Mouse (Mus musculus): ENCODE data around the gene Spc24.
"Not testable (repeated sequence)": the region's sequence is repeated elsewhere in the genome, so short reads cannot be mapped to it uniquely, and the experiment has no call there.

The Spc24 gene

GRCm38 (mm10) chr9:21784517-21785307, 24.6 kb upstream of the Spc24 start:
- DNase-seq: no peak

DNA sequence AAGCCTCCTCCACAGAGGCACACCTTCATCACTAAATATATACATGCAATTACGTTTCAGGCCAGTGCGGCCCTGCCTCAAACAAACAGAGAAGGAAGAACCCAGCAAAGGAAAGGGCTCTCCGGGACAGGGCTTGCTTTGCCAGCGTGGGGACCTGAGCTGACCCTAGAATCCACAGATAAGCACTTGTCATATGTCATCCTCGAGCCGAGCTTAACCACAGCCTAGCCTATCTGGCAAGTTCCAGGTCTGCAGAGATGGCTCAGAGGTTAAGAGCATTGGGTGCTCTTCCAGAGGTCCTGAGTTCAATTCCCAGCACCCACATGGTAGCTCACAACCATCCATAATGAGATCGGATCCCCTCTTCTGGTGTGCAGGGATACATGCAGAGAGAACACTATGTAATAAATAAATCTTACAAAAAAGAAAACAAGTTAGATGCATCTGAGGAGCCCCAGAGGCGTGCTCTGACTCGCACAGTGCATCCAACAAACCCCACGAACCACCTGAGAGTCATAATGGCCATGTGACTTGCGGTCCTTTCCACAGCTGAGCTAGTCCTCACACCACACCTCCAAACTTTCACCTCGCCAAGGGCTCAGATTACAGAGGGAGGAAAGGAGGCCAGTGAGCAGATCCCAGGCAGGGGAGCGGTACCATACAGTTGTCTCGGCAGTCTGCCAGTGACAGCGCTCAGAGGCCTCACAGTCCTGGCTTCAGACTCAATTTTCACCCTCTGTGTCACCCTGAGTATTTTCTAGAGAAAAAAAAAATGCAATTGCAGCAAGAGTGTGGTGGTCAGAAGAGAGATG, 21.8 kb upstream of the Spc24 start:
- DNase-seq: no peak

DNA sequence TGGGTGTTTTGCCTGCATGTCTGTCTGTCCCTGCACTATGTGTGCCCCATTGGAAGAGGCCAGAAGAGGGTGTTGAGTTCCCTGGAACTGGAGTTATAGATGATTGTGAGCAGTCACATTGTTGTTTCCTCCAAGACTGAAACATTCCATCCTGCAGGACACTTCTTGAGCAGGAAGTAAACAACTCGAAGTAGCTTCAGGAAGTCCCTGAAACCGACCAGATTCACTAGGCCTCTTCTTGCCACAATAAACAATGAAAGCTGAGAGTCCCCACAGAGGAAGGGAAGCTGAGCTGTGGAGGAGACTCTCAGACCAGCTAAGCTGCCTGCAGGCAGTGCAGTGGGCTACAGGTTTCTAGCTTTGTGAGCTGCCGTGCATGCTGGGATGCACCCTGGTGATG, 17.6 kb upstream of the Spc24 start:
- DNase-seq: no peak

GRCm38 (mm10) chr9:21774353-21774752, 14.2 kb upstream of the Spc24 start:
- DNase-seq: no peak

- DNase-seq: not testable (repeated sequence)
Observed at GRCm38 (mm10) chr9:21773396-21773795, 13.3 kb upstream of the Spc24 start.

- DNase-seq: no peak
Observed at GRCm38 (mm10) chr9:21769558-21770183, 9.6 kb upstream of the Spc24 start.

GRCm38 (mm10) chr9:21768511-21769411, 8.7 kb upstream of the Spc24 start:
- DNase-seq: no peak

- no peak for DNase-seq
Observed at GRCm38 (mm10) chr9:21767896-21768295, 7.8 kb upstream of the Spc24 start.

DNA sequence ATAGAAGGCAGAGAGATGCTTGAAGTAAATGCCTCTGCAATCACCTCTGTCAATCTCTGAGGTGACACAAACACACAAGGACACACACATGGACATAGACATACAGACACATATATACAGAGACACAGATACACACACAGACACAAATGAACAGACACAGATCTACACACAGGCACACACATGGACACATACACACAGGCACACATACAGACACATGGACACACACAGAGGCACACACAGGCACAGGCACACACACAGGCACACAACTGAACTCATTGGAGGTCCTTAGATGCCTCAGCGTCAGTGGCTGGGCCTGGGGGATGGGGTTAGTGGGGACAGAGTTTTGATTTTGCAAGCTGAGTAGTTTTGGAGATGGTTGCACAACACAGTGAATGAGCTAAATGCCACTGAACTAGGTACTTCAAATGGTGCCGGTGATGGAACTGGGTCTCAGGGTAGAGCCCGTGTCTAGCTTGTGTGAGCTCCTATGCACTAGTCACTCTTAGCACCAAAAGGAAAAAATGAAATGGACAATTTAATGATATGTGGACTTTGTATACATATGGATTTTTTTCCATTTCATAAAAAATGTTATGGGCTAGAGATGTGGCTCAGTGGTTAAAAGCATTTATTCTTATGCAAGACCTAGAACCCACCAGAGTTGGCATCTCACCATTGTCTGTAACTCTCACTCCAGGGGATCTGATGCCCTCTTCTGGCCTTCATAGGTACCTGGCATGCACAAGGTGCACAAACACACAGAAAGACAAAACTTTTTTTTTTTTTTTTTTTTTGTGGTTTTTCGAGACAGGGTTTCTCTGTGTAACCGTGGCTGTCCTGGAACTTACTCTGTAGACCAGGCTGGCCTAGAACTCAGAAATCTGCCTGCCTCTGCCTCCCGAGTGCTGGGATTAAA, 4.2 kb upstream of the Spc24 start:
- no peak for DNase-seq

DNA sequence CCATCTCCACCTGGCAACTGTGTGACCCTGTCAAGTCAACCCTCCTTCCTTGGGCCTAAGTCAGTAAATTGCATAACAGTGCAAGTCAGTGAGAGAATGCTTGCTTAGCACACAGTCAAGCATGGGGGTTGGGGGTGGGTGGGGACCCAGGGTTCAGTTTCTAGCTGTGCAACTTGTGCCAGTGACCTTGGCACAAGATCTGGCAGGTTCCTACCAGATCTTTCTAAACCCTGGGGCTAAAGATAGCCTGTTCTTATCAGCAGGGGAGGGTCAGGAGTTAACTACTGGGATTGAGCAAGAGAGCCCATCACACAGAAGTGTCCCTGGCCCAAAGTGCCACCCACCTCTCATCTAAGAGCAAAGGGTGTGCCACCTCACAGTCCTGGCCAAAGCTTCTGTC, 2.0 kb upstream of the Spc24 start:
- no peak for DNase-seq

DNA sequence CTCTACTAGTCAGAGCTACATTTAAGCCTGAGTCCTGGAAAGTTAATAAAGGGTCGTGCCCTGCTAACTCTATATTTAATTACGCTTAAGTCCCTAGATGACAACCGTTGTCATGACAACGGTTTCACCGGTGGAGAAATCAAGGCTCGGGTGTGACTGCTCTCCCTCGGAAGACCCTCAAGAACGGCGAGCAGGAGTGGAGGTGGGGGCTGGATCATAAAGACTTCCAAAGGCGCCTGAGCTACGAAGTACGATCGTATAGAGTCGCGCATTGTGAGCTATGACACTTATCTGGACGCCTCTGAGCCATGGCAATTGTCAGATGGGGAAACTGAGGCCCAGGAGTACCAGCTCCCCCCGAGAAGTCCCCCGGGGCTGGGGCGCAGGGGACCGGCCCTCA, 385 bp downstream of the Spc24 start:
- no peak for DNase-seq

- DNase-seq: no peak
Observed at GRCm38 (mm10) chr9:21758576-21759529, 1.2 kb downstream of the Spc24 start.

DNA sequence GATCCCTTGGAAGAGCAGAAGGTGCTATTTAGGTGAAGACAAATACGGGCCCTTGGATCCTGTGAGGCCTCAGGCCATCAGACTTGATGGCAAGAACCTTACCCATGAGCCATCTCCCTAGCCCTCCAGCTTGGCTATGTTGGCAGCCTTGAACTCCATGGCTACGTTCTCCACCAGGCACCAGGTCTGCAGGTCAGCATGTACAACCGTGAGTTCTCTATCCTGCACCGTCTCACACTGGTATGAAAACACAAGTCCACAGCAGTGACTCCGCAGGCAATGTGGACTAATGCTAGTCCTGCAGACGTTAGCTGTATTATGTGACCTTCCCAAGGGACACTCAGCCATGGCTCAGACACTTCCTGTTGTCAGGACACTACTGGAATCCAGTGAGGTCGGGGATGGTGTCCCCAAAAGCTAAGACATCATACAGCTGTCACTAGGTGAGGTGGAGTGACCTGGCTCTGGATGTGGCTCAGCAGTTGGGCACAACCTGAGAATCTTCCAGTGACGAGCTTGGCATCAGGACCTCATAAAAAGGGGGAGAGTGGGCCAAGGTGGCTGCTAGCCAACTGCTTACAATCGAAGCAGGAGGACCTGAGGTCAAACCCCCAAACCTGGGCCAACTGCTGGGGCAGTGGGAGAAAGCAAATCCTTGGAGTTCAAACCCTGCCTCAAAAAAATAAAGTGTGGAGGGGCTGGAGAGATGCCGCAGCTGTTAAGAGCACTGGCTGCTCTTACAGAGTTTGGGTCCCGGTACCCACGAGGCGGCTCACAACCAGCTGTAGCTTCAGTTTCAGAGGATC, 5.4 kb downstream of the Spc24 start:
- no peak for DNase-seq

GRCm38 (mm10) chr9:21754003-21754402, 6.1 kb downstream of the Spc24 start:
- DNase-seq: no peak

DNA sequence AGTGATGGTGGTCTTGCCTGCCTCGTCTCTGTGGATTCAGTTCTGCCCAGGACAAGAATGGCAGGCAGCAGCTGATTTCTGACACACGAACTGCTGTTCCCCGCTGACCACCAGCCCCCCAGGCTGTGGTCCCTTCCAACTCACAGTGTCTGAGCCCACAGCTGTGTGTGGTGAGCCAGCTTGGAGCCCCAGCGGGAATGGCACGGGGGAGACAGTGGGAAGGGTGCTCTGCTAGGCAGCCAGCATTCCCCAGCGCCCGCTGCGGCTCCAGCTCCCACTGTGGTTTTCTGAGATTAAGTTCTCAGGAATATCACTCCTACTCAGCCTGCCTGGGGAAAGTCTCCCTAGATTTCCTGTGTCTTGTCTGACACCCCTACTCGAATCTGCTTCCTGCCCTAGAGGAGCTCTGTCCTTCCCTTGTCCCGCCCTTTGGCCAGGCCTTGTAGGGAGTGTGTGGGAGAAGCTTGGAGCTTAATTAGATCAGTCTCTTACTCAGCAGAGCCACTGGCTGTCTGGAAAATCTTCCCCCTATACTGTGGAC, 7.8 kb downstream of the Spc24 start:
- DNase-seq: no peak

GRCm38 (mm10) chr9:21751347-21751746, 8.8 kb downstream of the Spc24 start:
- no peak for DNase-seq

DNA sequence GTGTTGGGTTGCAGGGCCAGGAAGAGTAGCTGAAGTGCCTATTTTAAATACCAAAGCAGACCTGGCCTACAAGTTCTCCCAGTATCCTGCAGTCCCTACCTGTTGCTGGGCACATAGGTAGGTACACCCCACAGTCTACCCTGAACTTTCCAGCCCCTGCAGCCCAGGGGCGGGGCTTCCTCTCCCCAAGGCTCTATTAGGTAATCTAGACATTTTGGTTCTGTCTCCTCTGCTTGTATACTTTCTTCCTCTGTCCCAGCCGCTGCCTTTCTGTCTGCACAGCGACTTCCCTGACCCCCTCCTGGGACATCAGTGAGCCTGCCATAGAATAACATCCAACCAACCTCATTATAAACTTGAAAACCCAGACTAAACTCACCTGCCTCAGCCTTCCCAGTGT, 9.7 kb downstream of the Spc24 start:
- DNase-seq: no peak

- DNase-seq: no peak
Observed at GRCm38 (mm10) chr9:21749382-21750118, 10.6 kb downstream of the Spc24 start.

All from thymus, postnatal 4 days (tissue).